Mouse (Mus musculus): ENCODE measurements at regions not wholly inside any gene's neighbourhood (a gene's known extent, or its start where the extent isn't known, plus 50 kb on each side); places are given as distances from the start of the nearest gene placed in this dataset.

GRCm38 (mm10) chr3:54103098-54103497, 52.7 kb upstream of the Trpc4 start:
- DNase-seq (ENCODE audit: low spot score): no peak

- no peak for DNase-seq (ENCODE audit: low spot score)
Measured at GRCm38 (mm10) chr3:54083634-54084033, 72.2 kb upstream of the Trpc4 start.

GRCm38 (mm10) chr3:54076461-54076860, 79.4 kb upstream of the Trpc4 start:
- no peak for DNase-seq (ENCODE audit: low spot score)

- DNase-seq (ENCODE audit: low spot score): no peak
Measured at GRCm38 (mm10) chr3:54060653-54061052, 95.2 kb upstream of the Trpc4 start.

- DNase-seq (ENCODE audit: low spot score): no peak
Measured at GRCm38 (mm10) chr3:54054376-54054775, 101.5 kb upstream of the Trpc4 start.

- no peak for DNase-seq (ENCODE audit: low spot score)
Measured at GRCm38 (mm10) chr3:54049370-54049769, 106.5 kb upstream of the Trpc4 start.

- no peak for DNase-seq (ENCODE audit: low spot score)
Measured at GRCm38 (mm10) chr3:54048091-54048670, 107.7 kb upstream of the Trpc4 start.

- no peak for DNase-seq (ENCODE audit: low spot score)
Measured at GRCm38 (mm10) chr3:54027365-54027764, 128.5 kb upstream of the Trpc4 start.

- no peak for DNase-seq (ENCODE audit: low spot score)
Measured at GRCm38 (mm10) chr3:54020196-54020595, 135.6 kb upstream of the Trpc4 start.

- DNase-seq (ENCODE audit: low spot score): no peak
Measured at GRCm38 (mm10) chr3:54017943-54018649, 137.7 kb upstream of the Trpc4 start.

- no peak for DNase-seq (ENCODE audit: low spot score)
Measured at GRCm38 (mm10) chr3:54016877-54017276, 139.0 kb upstream of the Trpc4 start.

- DNase-seq (ENCODE audit: low spot score): no peak
Measured at GRCm38 (mm10) chr3:54011016-54011415, 144.8 kb upstream of the Trpc4 start.

- DNase-seq (ENCODE audit: low spot score): no peak
Measured at GRCm38 (mm10) chr3:53992993-53993392, 129.4 kb upstream of the Ufm1 start.

GRCm38 (mm10) chr3:53988796-53989195, 125.2 kb upstream of the Ufm1 start:
- no peak for DNase-seq (ENCODE audit: low spot score)

- DNase-seq (ENCODE audit: low spot score): no peak
Measured at GRCm38 (mm10) chr3:53988256-53988655, 124.6 kb upstream of the Ufm1 start.

- DNase-seq (ENCODE audit: low spot score): no peak
Measured at GRCm38 (mm10) chr3:53987316-53987715, 123.7 kb upstream of the Ufm1 start.

- no peak for DNase-seq (ENCODE audit: low spot score)
Measured at GRCm38 (mm10) chr3:53984743-53985550, 121.3 kb upstream of the Ufm1 start.

GRCm38 (mm10) chr3:53982311-53982710, 118.7 kb upstream of the Ufm1 start:
- DNase-seq (ENCODE audit: low spot score): no peak

GRCm38 (mm10) chr3:53981585-53981984, 118.0 kb upstream of the Ufm1 start:
- DNase-seq (ENCODE audit: low spot score): no peak

- no peak for DNase-seq (ENCODE audit: low spot score)
Measured at GRCm38 (mm10) chr3:53977379-53978080, 113.9 kb upstream of the Ufm1 start.

GRCm38 (mm10) chr3:53974905-53975551, 111.4 kb upstream of the Ufm1 start:
- no peak for DNase-seq (ENCODE audit: low spot score)

Measured in left cerebral cortex, adult 11 months (tissue).